Mouse (Mus musculus) embryo, embryonic 10.5 days (tissue): ENCODE data around the gene Fpr-rs3.

Experiments
- DNase-seq: peaks from one replicate; pipeline ENCODE4 v3.0.0-alpha.2; 2015; ENCODE audit warnings: low spot score

Gene Fpr-rs3

GRCm38 (mm10) chr17:20624777-20625176, at the start of gene Fpr-rs3:
Gene Fpr-rs3, minus strand, starts transcription at chr17:20624877.
- no peak for DNase-seq

- no peak for DNase-seq
Observed at GRCm38 (mm10) chr17:20596323-20596722, 28.4 kb downstream of the Fpr-rs3 start, which contains the start of gene Vmn2r110. Gene Vmn2r110, minus strand, starts transcription at chr17:20596423.
